Mouse (Mus musculus) MEL (cell line): ENCODE measurements around the gene Fam3a. TPM values are rescaled to one million over a fixed set of nuclear protein-coding genes. Genes with fewer than 3 reads are reported as not detected.

Experiments
- DNase-seq: peaks from one replicate; pipeline ENCODE4 v3.0.0; 2011; ENCODE audit warnings: low read depth, low spot score
- H3K27ac ChIP-seq: 2 replicates; pipeline ENCODE4 v1.5.1; 2012; ENCODE audit warnings: low read depth, mild to moderate bottlenecking, control low read depth, low read length, moderate library complexity; ENCODE audit not compliant: control insufficient read depth
- H3K27me3 ChIP-seq, 2 experiments: fragments of 150-350 bp in 1 of 2; sonication (generic) in 1 of 2; 2 replicates each; pipeline ENCODE4 v1.6.1; 2012; ENCODE audit warnings: low read length in 2 of 2, mild to moderate bottlenecking in 2 of 2, improper control_type of control experiment in 1 of 2, moderate library complexity in 1 of 2; ENCODE audit not compliant: insufficient read depth in 2 of 2, control insufficient read depth in 1 of 2
- H3K36me3 ChIP-seq, 2 experiments: 2 replicates each; pipeline ENCODE4 v1.6.1; 2012 to 2014; ENCODE audit warnings: low read length in 2 of 2, improper control_type of control experiment in 1 of 2, inconsistent platforms in 1 of 2, mild to moderate bottlenecking in 1 of 2; ENCODE audit not compliant: insufficient read depth in 2 of 2, control insufficient read depth in 1 of 2
- H3K4me1 ChIP-seq, 2 experiments: fragments of 150-350 bp in 1 of 2; sonication (generic) in 1 of 2; 2 replicates each; pipeline ENCODE4 v1.6.1; 2012; ENCODE audit warnings: low read length in 2 of 2, improper control_type of control experiment in 1 of 2, mild to moderate bottlenecking in 1 of 2; ENCODE audit not compliant: insufficient read depth in 2 of 2, control insufficient read depth in 1 of 2
- H3K4me3 ChIP-seq, 2 experiments: fragments of 150-350 bp in 1 of 2; sonication (generic) in 1 of 2; 2 replicates each; pipeline ENCODE4 v1.5.1; 2012; ENCODE audit warnings: low read depth in 2 of 2, low read length in 2 of 2, mild to moderate bottlenecking in 2 of 2, moderate library complexity in 2 of 2, control low read depth in 1 of 2, improper control_type of control experiment in 1 of 2; ENCODE audit not compliant: control insufficient read depth in 1 of 2, insufficient read depth in 1 of 2
- H3K79me2 ChIP-seq: 2 replicates; pipeline ENCODE4 v1.6.1; 2012; ENCODE audit warnings: mild to moderate bottlenecking, low read length, moderate library complexity; ENCODE audit not compliant: control insufficient read depth, poor library complexity, insufficient read depth
- H3K9ac ChIP-seq: 2 replicates; pipeline ENCODE4 v1.6.1; 2012; ENCODE audit warnings: low read depth, mild to moderate bottlenecking, control low read depth, low read length, moderate library complexity; ENCODE audit not compliant: control insufficient read depth, poor library complexity, severe bottlenecking
- H3K9me3 ChIP-seq: fragments of 150-350 bp; sonication (generic); replicated peaks from 2 replicates; pipeline ENCODE4 v1.6.1; 2012; ENCODE audit warnings: mild to moderate bottlenecking, low read length, improper control_type of control experiment, moderate library complexity; ENCODE audit not compliant: insufficient read depth
- CHD1 ChIP-seq: IDR thresholded peaks from 2 replicates; pipeline ENCODE4 v1.6.1; 2012; ENCODE audit warnings: low read depth, mild to moderate bottlenecking, inconsistent platforms, low read length, improper control_type of control experiment
- CTCF ChIP-seq, 3 experiments: IDR thresholded peaks in 2 of 3; conservative IDR thresholded peaks in 1 of 3; 2 replicates each; pipeline ENCODE4 v1.5.1; 2011 to 2012; ENCODE audit warnings: low read length in 3 of 3, low read depth in 2 of 3, mild to moderate bottlenecking in 2 of 3, improper control_type of control experiment in 1 of 3, inconsistent platforms in 1 of 3, mixed read lengths in 1 of 3, moderate library complexity in 1 of 3; ENCODE audit not compliant: control insufficient read depth in 1 of 3, insufficient read depth in 1 of 3, poor library complexity in 1 of 3, severe bottlenecking in 1 of 3
- E2F4 ChIP-seq: IDR thresholded peaks from 2 replicates; pipeline ENCODE4 v1.6.1; 2011; ENCODE audit warnings: low read depth, low read length, improper control_type of control experiment, borderline replicate concordance
- ELF1 ChIP-seq: IDR thresholded peaks from 2 replicates; pipeline ENCODE4 v1.6.1; 2014; ENCODE audit warnings: low read depth, mild to moderate bottlenecking, inconsistent platforms, low read length, improper control_type of control experiment, moderate library complexity
- GATA1 ChIP-seq: IDR thresholded peaks from 2 replicates; pipeline ENCODE4 v1.6.1; 2011; ENCODE audit warnings: low read depth, low read length, improper control_type of control experiment
- HCFC1 ChIP-seq: IDR thresholded peaks from 2 replicates; pipeline ENCODE4 v1.6.1; 2012; ENCODE audit warnings: low read depth, mild to moderate bottlenecking, inconsistent platforms, low read length, improper control_type of control experiment, moderate library complexity
- JUND ChIP-seq: IDR thresholded peaks from 2 replicates; pipeline ENCODE4 v1.6.1; 2011; ENCODE audit warnings: low read depth, mild to moderate bottlenecking, improper control_type of control experiment, low read length
- KAT2A ChIP-seq: conservative IDR thresholded peaks from 2 replicates; pipeline ENCODE4 v1.6.1; 2012; ENCODE audit warnings: low read depth, low read length, improper control_type of control experiment, inconsistent platforms
- MAFK ChIP-seq: IDR thresholded peaks from 2 replicates; pipeline ENCODE4 v1.6.1; 2011; ENCODE audit warnings: low read depth, mild to moderate bottlenecking, low read length, improper control_type of control experiment, borderline replicate concordance
- MAX ChIP-seq: IDR thresholded peaks from 2 replicates; pipeline ENCODE4 v1.6.1; 2011; ENCODE audit warnings: low read length, improper control_type of control experiment
- MAZ ChIP-seq: IDR thresholded peaks from 2 replicates; pipeline ENCODE4 v1.6.1; 2012; ENCODE audit warnings: low read depth, mild to moderate bottlenecking, inconsistent platforms, low read length, improper control_type of control experiment
- MXI1 ChIP-seq: IDR thresholded peaks from 2 replicates; pipeline ENCODE4 v1.6.1; 2011; ENCODE audit warnings: mild to moderate bottlenecking, low read depth, low read length, improper control_type of control experiment
- MYC ChIP-seq: IDR thresholded peaks from 2 replicates; pipeline ENCODE4 v1.6.1; 2011; ENCODE audit warnings: low read depth, mild to moderate bottlenecking, low read length, improper control_type of control experiment, moderate library complexity
- NELFE ChIP-seq: IDR thresholded peaks from 2 replicates; pipeline ENCODE4 v1.6.1; 2011; ENCODE audit warnings: low read depth, low read length, improper control_type of control experiment
- POLR2A ChIP-seq, 2 experiments: IDR thresholded peaks; 2 replicates each; pipeline ENCODE4 v1.6.1; 2011 to 2012; ENCODE audit warnings: low read length in 2 of 2, mild to moderate bottlenecking in 2 of 2, control low read depth in 1 of 2, improper control_type of control experiment in 1 of 2, low read depth in 1 of 2, moderate library complexity in 1 of 2; ENCODE audit not compliant: control insufficient read depth in 1 of 2, insufficient read depth in 1 of 2, poor library complexity in 1 of 2
- POLR2AphosphoS2 ChIP-seq: IDR thresholded peaks from 2 replicates; pipeline ENCODE4 v1.6.1; 2011; ENCODE audit warnings: low read length, improper control_type of control experiment
- RAD21 ChIP-seq: IDR thresholded peaks from 2 replicates; pipeline ENCODE4 v1.6.1; 2011; ENCODE audit warnings: mild to moderate bottlenecking, low read depth, low read length, improper control_type of control experiment
- SIN3A ChIP-seq: IDR thresholded peaks from 2 replicates; pipeline ENCODE4 v1.6.1; 2012; ENCODE audit warnings: low read length, improper control_type of control experiment, inconsistent platforms
- TAL1 ChIP-seq: IDR thresholded peaks from 2 replicates; pipeline ENCODE4 v1.6.1; 2012; ENCODE audit warnings: mild to moderate bottlenecking, inconsistent platforms, low read length, moderate library complexity, mixed read lengths
- TBP ChIP-seq: IDR thresholded peaks from 2 replicates; pipeline ENCODE4 v1.8.0; 2011; ENCODE audit warnings: low read depth, low read length, improper control_type of control experiment
- TCF12 ChIP-seq: IDR thresholded peaks from 2 replicates; pipeline ENCODE4 v1.6.1; 2014; ENCODE audit warnings: low read depth, mild to moderate bottlenecking, inconsistent platforms, low read length, improper control_type of control experiment, moderate library complexity
- ZKSCAN1 ChIP-seq: IDR thresholded peaks from 2 replicates; pipeline ENCODE4 v1.6.1; 2012; ENCODE audit warnings: low read depth, mild to moderate bottlenecking, inconsistent platforms, low read length, improper control_type of control experiment, moderate library complexity
- polyA plus RNA-seq, 2 experiments: library from polyadenylated mRNA; stranded (reverse) in 1 of 2; unstranded in 1 of 2; fragments of >175 nt in 1 of 2; fragments of >200 nt in 1 of 2; gene quantifications; 2 replicates each; pipeline versions ENCODE4 v1.2.1 to v1.2.4; 2012; ENCODE audit warnings: low replicate concordance in 2 of 2, low read depth in 1 of 2; ENCODE audit not compliant: insufficient read length in 2 of 2, insufficient read depth in 1 of 2, missing spikeins in 1 of 2
- total RNA-seq: library from RNA; depleted of rRNA; stranded (reverse); fragments of 300-350 nt; gene quantifications from 2 replicates; pipeline ENCODE4 v1.2.3, GENCODE M21; 2012; rRNA removed

The Fam3a gene
- total RNA-seq (4.8 and 6.4 TPM in 2 replicates), polyA plus RNA-seq (10 to 100 TPM in 1 of 2 experiments, not detected in 1; 14.6 TPM)

- DNase-seq: peak; percentile 94
- Histone ChIP-seq H3K36me3 (peaks cover 0 to 10% of the 10 kb centered on the region in 2 experiments; a peak in 2 of 4 replicates), H3K79me2 (no peaks in the 10 kb centered on the region; the same call in 1 of the 2 replicates), H3K4me3 (peak within 1 kb of the TSS; percentile 80 to 85), H3K27ac (peak within 1 kb of the TSS; percentile 83)
- 0 out of 2 replicates have a peak, but pooled peaks have one; percentile 33 for TF ChIP-seq GATA1
- no peak for TF ChIP-seq ELF1
- TF ChIP-seq JUND: peak; percentile 42; the same call in 1 of the 2 replicates
- peak; percentile 44 to 80; a peak in 3 of 4 replicates for TF ChIP-seq POLR2A (IDR thresholded peaks at IDR 0.05; ENCODE audit: control insufficient read depth in 1 of 2, insufficient read depth in 1 of 2, low read depth in 1 of 2, low read length in 2 of 2, poor library complexity in 1 of 2)
- peak; percentile 73 for TF ChIP-seq HCFC1
- TF ChIP-seq NELFE: peak; percentile 73
- no peak for TF ChIP-seq CHD1
- TF ChIP-seq TBP: peak; percentile 65; the same call in 1 of the 2 replicates
- TF ChIP-seq CTCF (IDR thresholded peaks at IDR 0.05 in 2 of 3, conservative IDR thresholded peaks at IDR 0.05 in 1 of 3; ENCODE audit: control insufficient read depth in 1 of 3, insufficient read depth in 1 of 3, low read depth in 2 of 3, low read length in 3 of 3, poor library complexity in 1 of 3, severe bottlenecking in 1 of 3): peak in 1 of 3 experiments; percentile 20; a peak in 1 of 6 replicates
- peak; percentile 0; the same call in 1 of the 2 replicates for TF ChIP-seq RAD21
- TF ChIP-seq MAFK: no peak
- peak; percentile 46 for TF ChIP-seq TAL1
- TF ChIP-seq MXI1: peak; percentile 35; the same call in 1 of the 2 replicates
- peak; percentile 32; the same call in 1 of the 2 replicates for TF ChIP-seq TCF12
- TF ChIP-seq, all 39 proteins: peak for 11
- peaks cover 0 to 6% of the 10 kb centered on the region in 2 experiments; a peak in 1 of 4 replicates for H3K4me1 ChIP-seq
- peak within 1 kb of the TSS; percentile 79 for H3K9ac ChIP-seq
- no peaks in the 10 kb centered on the region for H3K27me3 ChIP-seq
- no peaks in the 10 kb centered on the region for H3K9me3 ChIP-seq
These were observed at the start of gene Fam3a, which contains the start of gene Ikbkg for GRCm38 (mm10) chrX:74392535-74393443. Fam3a (minus strand) TSS chrX:74393272. Ikbkg (plus strand) TSS chrX:74393290.

- peaks cover 3 to 24% of the 10 kb centered on the region in 2 experiments; a peak in 3 of 4 replicates for H3K4me1 ChIP-seq
- no peaks in the 10 kb centered on the region for H3K9me3 ChIP-seq
- peaks cover 0 to 29% of the 10 kb centered on the region in 2 experiments; a peak in 3 of 4 replicates for H3K36me3 ChIP-seq
These were observed 36.3 kb upstream of the Fam3a start for GRCm38 (mm10) chrX:74429290-74429821.

More at GRCm38 (mm10) chrX:74429290-74429821, 36.3 kb upstream of the Fam3a start:
- peaks cover 9% of the 10 kb centered on the region for H3K79me2 ChIP-seq
- peak overlapping the region; percentile 93 for H3K27ac ChIP-seq
- peak overlapping the region; percentile 90 to 93 for H3K4me3 ChIP-seq
- H3K27me3 ChIP-seq: no peaks in the 10 kb centered on the region
- peak; percentile 90 for DNase-seq
- peak overlapping the region; percentile 95 for H3K9ac ChIP-seq
- TF ChIP-seq POLR2AphosphoS2 (no peak), MXI1 (peak; percentile 73), POLR2A (IDR thresholded peaks at IDR 0.05; ENCODE audit: control insufficient read depth in 1 of 2, insufficient read depth in 1 of 2, low read depth in 1 of 2, low read length in 2 of 2, poor library complexity in 1 of 2) (peak in 1 of 2 experiments; percentile 65; a peak in 1 of 4 replicates), MYC (0 out of 2 replicates have a peak, but pooled peaks have one; percentile 42), E2F4 (no peak; the same call in 1 of the 2 replicates), HCFC1 (peak; percentile 89), KAT2A (peak; percentile 61; the same call in 1 of the 2 replicates), MAZ (peak; percentile 30; the same call in 1 of the 2 replicates), SIN3A (peak; percentile 97), ELF1 (peak; percentile 95), TBP (peak; percentile 50; the same call in 1 of the 2 replicates), NELFE (peak; percentile 68), ZKSCAN1 (no peak), MAX (0 out of 2 replicates have a peak, but pooled peaks have one; percentile 18), CHD1 (no peak; the same call in 1 of the 2 replicates)
